Mouse (Mus musculus) CD4-positive, CD25-positive, alpha-beta regulatory T cell, adult 4 months (primary cell): ENCODE results near the gene Rcor1. TPM values are rescaled to one million over a fixed set of nuclear protein-coding genes. Genes with fewer than 3 reads are reported as not detected.

Experiments used
- ATAC-seq: one replicate; pipeline ENCODE4 v1.8.0; 2017
- polyA plus RNA-seq, 2 experiments: library from polyadenylated mRNA; unstranded; fragments of 100-300 nt; shearing (Covaris generic); gene quantifications; one replicate each; pipeline ENCODE4 v1.2.1; 2017

Rcor1 gene
- polyA plus RNA-seq: 10 to 100 TPM; 11.7 to 16.0 TPM

DNA sequence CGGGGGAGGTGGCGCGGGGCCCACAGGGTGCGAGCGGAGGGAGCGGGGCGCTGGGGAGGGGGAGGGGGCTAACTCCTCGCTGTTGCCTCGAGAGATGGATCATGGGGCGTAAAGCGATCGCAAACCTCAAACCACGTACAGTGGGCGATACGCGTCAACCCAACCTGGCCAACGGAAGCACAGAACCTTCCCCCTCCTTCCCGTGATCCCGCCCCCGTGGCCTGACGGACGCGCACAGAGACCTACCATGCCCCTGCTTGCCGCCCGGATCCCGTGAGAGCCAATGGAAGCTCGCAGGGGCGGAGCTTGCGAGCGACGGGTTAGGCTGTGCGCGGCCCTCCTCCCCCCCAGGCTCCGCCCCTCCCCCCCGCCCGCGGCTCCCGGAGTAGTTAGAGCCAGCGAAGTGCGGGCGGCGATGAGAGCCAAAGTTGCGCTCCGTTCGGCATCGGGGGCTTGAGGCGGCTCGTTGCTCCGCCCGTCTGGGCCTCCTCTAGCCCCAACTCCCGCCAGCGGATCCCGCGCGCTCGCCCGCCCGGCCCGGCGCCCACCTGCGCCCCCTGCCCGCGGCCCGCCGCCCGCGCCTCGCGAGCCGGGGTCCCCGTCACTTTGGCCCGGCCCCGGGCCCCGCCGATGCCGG is at the start of gene Rcor1:
Gene Rcor1, plus strand, starts transcription at position 376 of the 637 bp plus-strand sequence.
- ATAC-seq: peak; percentile 97

DNA sequence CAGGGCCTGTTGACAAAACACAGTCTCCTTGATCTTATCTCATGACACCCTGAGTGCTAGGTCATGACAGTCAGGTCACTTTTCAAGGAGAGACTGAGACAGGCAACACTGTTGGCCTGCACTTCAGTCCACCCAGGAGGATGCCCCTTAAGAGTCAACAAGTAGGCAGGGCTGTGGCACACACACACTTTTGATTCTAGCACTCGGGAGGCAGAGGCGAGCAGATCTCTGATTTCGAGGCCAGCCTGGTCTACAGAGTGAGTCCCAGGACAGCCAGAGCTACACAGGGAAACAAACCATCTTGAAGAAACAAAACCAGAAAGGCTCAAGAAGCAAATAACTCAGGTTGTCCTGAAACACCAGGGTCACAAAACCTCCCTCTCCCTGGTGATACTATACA is 49.7 kb upstream of the Rcor1 start:
- ATAC-seq: no peak

DNA sequence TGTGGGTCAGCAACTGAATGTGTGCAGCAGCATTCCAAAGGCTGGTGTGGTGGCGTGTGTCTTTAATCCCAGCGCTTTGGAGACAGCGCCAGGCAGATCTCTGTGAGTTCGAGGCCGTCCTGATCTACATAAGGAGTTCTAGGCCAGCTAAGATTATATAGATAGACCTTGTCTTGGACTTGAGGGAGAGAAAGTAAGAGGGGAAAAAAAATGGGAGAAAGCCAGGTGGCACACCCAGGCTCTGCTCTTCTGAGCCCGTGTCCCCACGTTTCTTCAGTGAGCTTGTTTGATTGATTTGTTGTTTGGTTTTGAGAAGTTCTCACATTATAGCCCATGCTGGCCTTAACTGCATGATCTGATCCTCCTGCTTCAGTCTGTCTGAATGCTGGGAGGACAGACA is 48.7 kb upstream of the Rcor1 start:
- ATAC-seq: no peak

DNA sequence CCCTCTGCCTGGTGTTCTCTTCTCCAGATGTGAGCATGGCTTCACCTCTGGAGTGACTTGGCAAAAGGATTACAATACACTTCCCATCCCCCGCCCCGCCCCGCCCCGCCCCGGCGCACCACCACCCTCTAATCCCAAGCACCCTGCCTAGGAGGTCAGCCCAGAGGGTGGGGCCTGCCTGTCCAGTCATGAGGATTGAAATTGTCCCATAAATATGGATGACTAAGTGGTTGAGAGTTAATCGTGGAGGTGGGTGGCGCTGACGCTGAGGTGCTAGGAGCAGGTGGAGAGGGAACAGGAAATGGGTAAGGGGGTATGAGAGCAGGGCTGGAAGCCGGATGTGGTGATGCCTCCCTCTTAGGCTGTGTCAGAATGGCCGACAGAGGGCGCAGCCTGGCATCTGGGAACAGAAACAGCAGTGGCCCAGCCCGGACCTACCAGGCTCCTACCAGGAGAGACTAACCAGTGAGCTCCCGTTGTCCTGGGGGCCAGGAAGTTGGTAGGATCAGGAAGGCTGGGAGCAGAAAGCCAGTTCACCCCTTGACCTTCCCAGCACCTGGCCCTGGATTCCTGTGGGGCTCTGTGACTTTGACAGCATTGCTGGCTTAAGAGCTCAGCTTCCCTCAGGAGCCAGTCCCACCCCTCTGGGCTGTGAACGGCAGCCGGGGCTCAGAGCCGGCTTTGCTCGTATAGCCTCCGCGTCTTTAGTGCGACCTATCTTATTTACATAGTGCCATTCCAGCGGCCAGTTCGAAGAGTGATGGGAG is 47.6 kb upstream of the Rcor1 start:
- ATAC-seq: peak; percentile 88

DNA sequence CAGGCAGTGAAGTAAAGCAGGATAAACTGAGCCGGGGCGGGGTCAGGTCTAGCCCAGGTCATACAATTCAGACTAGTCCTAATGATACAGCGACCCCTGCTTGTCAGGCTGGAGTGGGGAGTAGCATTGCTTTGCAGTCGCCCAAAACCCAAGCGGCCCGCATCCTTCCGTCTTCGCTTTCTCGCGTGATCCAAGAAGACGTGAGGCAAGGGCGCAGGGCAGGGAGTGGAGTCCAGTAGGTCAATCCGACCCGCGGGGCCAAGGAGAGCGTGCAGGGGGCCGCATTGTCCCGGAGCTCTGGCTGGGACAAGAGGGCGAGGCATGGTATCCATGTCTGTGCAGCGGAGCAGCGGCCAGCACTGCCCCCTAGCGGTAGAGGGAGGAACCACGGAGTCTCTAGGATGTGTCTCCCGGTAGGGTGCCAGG is 47.0 kb upstream of the Rcor1 start:
- ATAC-seq: peak; percentile 78

DNA sequence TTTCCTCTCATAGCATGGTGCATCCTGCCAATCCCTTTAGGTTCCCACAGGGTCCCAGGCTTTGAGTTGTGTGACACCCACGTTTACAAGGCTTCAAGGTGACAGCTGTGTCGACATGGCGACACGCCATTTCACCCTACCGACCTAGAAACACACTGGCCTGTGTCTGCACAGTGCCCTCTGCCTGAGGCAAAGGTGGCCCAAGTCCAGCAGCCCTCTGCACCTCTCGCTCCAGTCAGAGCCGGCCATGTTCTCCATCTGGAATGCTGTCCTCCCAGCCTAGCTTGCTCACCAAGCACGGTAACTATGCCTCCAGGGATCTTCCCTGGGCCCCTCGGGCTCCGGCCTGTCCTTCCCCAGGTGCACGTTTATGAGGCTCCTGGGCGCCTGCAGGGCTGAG is 46.4 kb upstream of the Rcor1 start:
- no peak for ATAC-seq

DNA sequence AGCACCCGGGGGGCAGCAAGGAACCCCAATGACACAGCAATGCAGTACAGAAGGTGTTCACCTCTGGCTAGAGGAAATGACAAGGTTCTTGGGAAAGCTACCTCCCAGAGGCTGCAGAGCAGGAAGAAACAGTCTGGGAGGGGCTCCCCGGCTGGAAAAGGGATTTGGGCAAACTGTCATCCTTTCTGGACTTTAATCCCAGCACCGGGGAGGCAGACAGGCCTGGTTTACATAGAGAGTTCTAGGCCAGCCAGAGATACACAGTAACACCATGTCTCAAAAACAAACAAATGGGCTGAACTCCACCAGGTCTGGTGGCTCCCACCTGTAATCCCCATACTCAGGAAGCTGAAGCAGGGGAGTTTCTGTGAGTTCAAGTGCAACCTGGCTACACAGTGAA is 45.9 kb upstream of the Rcor1 start:
- ATAC-seq: no peak

DNA sequence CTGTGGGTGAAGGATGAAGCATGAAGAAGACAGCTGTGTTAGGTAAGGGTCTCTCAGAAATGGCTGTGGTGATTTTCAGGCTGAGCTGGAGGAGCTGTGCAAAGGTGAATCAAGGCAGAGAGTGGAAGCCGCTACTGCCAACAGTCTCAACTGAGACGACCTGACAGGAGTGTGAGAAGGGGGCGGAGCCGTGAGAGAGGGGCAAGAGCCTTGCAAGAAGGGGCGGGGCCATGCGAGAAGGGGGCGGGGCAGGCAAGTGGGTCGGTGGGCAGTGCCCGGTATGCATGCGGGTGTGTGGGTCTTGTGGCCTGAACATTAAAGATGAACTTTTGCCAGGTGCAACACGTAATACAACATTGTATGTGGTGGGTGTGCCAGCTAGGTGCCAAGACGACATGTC is 44.5 kb upstream of the Rcor1 start:
- no peak for ATAC-seq

DNA sequence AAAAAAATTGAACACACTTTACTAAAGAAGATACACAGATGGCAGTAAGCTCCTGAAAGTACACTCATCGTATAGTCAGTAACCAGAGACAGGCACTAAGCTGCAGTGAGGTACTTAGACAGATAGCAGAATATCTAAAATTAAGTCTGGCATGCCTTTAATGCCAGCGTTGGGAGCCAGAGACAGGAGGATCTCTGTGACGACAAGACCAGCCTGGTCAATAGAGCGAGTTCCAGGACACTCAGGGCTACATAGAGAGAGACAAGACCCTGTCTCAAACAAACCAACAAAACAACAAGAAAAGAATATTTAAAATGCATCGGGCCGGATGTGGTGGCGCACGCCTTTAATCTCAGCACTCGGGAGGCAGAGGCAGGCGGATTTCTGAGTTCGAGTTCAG is 41.1 kb upstream of the Rcor1 start:
- no peak for ATAC-seq

DNA sequence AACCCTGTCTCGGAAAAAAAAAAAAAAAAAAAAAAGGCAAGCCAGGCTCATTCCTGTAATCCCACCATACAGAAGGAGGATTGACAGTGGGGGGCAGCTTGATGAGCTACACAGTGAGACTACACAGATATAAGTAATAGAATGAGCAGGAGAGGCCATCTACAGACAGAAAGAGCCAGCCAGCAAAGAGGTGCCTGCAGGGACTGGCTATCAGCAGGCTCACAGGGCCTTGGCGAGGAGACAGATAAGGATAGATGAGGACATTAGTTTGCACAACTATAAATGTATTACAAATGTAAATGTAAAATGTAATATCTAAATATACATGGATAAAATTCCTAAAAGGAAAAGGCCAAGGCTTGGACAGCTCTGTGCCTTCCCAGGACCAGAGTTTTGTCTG is 39.3 kb upstream of the Rcor1 start:
- no peak for ATAC-seq

DNA sequence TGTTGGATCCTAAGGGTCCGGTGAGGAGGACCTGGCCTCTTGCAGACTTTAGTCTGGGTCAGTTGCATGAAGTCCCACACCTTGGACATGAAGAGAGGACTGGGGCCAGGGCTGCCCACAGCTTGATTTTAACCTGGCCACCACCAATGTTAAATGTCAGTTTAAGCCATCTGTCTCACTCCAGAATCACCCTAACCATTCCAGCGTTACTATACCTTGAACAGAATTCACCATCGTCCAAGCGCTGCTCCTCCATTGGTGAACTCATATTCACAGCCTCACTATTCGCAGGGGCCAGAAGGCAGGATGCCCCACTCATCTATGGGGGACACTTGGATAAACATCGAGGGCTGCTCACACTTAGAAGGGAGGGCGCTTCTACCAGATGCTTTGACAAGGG is 38.2 kb upstream of the Rcor1 start:
- no peak for ATAC-seq

DNA sequence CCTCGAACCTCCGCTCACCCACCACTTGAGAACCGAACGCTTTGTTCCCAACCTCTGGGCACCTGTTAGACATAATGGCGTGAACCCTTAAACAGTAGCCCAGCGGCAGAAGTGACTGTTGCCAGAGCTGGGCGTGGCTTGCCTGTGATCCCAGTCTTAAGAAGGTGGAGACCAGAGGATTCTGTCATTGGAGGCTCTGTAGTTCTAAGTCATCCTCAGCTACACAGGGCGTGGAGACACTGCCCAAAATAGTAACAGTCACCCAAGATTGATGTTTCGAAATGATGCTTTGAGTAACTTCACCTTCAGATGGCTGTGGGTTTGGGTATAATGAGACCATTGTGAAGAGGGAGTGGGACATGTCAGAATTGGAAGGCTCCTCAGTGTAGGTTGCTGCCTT is 35.0 kb upstream of the Rcor1 start:
- ATAC-seq: no peak

DNA sequence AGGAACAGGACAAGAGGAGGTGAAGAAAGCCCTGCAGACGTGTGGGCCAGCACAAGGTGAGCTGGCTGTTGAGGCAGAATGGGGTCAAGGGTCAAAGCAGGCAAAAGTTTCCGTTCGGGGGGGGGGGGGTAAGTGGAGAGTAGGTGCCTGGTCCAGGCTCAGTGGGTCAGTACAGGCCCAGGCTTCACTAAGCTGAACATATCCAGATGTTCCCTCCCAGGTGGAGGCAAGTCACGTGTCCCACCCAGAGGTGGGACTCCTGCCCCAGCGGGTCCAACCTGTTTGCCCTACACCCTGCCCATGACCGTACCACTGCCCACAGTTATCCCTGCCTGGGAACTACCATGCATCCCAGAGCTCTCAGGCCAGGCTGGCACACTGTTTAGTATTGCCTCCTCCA is 33.3 kb upstream of the Rcor1 start:
- ATAC-seq: no peak

DNA sequence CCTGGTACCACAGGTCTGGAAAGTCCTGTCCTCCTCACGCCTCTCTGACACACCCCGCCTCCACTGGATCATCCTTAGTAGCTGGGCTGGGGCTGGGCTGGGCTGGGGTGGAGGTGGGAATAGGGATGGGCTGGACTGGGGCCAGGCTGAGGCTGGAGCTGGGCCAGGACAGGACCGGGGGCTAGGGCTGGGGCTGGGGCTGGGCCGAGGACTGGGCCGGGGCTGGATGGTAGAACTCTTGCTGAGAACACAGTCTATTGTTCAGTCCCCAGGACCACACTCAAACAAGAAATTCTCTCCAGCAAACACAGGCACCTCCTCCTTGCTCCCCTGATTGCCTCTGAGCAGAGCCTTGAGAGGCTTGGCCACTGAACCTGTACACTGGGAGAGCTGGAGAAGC is 32.8 kb upstream of the Rcor1 start:
- no peak for ATAC-seq

DNA sequence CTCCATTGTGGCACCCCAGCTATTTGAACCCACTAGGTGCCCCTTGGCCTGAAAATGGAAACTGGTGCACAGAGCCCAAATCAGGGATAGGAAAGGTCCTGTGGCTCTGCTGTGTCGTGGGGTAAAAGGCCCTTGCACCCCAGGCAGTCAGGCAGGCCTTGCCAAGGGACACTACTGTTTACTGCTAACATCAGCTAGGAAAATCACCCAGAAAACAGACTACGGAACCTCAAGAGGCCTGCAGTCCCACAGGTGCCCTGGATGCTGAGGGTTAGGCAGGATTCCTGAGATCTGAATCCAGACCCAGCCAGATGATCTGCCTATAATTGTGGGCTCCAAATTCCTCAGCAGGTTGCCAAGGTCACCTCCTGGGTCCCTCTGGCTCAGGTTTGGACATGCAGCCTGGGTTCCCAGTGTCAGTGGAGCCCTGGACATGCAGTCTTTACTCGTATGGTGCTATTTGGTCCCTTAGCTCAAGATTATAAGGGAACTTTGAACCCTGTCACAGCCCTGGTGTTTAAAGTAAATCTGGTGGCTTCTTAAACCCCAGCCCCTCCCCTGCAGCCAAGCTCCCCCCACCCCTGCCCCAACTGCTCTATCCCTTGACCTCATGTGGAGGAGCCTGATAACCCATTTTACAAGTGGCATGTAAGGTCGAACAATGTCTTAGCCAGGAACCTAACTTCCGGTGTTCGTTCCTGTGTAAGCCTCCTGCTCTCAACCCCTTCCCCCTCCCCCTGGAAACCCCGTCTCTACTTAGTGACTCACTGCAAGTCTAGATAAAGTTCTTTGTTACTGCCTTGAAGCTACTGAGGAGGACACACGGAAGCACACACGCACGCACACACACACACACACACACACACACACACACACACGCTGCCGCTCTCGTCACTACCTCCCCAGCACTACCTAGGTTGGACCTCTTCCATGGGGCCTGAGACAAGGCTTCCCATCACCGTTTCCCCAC is 31.7 kb upstream of the Rcor1 start:
- ATAC-seq: peak; percentile 100

DNA sequence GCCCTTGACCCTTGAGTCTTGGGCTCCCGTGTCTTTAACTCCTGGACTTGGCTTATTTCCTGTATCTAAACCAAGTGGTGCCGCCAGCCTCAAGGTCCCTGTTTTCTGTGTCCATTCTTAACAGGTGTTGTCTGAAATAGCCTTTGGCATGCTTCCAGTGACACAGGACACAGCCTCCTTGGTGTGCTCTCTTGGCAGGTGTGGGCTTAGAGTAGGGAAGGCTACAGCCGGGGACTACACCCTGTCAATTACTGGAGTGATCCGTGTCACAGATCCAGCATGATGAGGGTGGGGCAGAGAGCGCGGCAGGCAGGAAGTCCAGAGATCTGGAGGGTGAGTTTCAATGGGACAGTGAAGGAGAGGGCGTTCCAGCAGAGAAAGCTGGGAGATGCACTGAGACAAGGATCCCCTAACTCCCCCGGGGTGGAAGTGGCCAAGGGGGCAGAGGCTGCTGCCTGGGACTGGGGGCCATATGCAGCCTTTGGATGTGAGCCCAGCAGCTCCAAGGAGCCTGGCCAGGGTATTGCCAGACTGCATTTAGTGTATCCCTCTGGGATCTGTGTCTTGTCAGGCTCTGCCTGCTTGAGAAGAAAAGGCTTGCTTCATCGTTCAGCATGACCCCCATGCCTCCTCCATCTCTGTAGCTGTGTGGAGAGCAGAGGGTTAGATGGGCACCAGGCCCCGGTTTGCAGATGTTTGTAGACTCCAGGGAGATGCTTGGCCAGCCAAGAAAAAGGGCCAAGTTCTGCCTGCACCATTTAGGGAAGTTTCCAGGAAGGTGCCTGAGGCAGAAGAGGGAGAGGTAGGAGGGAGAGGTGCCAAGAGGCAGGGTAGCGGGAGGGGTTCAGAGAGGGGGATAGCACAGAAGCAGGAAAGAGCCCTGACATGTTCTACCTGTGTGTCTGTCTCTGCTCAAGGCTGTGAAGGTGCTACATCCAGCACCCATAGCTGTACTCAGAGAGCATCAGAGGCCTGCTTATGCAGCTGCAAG is 30.4 kb upstream of the Rcor1 start:
- no peak for ATAC-seq

DNA sequence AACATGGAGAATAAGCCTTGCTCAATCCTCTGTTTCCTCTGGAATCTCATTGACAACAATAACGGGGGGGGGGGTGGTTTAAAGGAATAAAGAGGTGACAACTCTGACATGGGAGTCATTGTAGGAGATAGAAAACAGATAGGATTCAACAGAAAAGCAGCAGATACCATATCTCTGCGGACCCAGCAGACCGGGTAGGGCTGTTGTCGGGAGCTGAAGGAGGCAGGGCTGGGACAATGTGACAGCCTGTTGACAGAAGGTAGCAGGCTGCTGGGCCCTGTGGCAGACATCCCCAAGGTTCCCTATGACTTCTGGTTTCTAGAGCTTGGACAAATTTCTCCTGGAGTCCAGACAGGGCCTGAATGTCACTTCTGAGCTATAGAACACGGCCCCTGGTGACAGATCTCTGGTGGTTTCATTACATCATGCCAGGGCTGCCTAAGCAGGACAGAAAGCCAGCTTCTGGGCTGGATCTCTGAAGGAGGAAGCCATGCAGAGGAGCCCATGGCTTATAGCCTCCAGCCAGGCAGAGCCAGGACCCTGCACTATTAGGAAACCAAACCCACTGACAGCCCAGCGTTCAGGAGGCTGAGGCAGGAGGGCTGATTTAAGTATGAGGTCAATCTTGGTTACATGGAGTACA is 29.4 kb upstream of the Rcor1 start:
- ATAC-seq: no peak

DNA sequence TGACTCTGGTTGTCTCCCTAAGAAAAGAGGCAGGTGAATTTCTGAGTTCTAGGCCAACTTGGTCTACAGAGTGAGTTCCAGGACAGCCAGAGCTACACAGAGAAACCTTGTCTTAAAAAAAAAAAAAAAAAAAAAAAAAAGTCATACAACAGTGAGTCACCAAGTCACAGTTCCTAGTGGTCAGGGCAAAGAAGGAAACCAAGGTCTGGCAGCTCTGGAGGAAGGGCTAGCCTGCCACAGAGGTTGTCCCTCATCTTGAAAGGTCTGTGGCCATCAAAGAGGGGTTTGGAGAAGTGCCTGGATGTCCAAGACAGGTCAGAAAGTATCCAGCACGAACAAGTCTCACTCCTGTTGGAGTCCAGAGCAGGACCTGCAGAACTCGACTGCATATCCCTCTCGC is 22.3 kb upstream of the Rcor1 start:
- ATAC-seq: no peak

DNA sequence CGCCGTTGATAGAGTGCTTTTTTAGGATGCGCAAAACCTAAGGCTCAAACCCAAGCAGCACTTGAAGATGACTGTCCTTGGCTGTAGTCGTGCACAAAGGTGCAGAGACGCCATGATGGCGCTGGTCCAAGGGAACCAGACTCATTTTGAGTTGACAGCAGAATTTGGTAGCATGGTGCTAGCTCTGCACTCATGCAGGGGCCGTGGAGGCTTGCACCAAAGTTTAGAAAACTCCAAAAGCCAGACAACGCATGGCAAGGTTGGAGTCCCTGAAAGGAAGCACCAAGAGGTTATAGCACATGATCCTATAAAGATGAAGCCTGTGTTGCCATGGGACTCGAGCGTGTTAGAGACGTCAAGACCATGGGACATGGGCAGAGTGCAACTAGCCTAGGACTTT is 21.1 kb upstream of the Rcor1 start:
- no peak for ATAC-seq

DNA sequence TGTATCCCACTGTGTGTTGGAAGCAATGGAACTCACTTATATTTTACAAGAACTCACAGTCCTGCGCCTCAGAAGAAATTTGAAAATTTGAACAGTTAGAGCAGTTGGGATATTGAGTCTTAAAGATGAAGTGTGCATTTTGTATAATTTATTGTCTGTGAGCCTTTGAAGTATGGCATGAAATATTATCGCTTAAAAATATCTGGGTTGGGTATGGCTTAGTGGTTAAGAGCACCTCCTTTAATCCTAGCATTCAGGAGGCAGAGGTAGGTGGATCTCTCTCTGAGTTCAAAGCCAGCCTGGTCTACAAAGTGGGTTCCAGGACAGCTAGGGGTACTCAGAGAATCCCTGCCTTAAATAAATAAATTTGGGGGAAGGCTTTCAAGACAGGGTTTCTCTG is 20.1 kb upstream of the Rcor1 start:
- ATAC-seq: no peak

DNA sequence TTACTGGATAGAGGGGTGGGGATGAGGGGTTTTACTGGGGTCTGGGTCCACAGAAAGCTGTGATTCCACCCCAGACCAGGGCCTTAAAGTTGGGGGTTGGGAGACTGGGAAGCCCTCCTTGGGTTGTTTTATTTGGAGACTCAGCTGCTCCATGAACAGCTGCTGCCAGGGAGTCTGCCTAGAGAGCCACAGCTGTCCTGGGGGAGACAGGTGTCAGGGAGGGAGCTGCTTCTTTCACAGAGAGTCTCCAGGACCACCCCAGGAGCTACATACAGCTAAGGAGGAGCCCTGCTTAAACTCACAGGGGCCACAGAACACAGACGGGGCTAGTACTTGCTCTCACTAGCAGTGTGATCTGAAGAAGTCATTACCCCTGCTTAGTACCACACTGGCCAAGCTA is 18.0 kb upstream of the Rcor1 start:
- ATAC-seq: no peak

DNA sequence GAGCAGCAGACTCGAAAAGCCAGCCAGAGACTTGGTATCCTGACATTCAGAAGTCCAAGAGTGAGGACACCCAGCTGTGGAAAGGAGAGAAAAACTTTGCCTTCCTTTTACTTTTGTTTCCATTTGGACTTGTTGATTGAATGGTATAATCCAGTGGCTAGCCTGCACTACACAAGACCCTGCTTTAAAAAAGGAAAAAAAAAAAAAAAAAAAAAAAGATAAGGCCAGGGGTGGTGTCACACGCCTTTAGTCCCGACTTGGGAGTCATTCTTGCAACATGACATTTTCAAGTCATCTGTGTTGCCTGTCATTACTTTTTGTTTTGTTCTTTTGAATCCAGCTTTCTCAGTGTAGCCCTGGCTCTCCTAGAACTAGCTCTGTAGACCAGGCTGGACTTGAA is 17.6 kb upstream of the Rcor1 start:
- no peak for ATAC-seq
